Mouse (Mus musculus) heart, embryonic 11.5 days (tissue): ENCODE results near the gene Tnpo3. TPM values are rescaled to one million over a fixed set of nuclear protein-coding genes. Genes with fewer than 3 reads are reported as not detected.

ENCODE experiments used
- ATAC-seq: fragments of 200-750 bp; cut with Nextera tagmentation; replicated peaks from 2 replicates; pipeline ENCODE4 v1.8.0; 2017; ENCODE audit warnings: moderate library complexity; ENCODE audit not compliant: insufficient number of reproducible peaks, low FRiP score, low TSS enrichment
- H3K27ac ChIP-seq: fragments of 300-500 bp; sonication (generic); 2 replicates; pipeline ENCODE4 v1.5.1; 2014; ENCODE audit warnings: mild to moderate bottlenecking, low read depth, low read length
- H3K27me3 ChIP-seq: fragments of 300-500 bp; sonication (generic); 2 replicates; pipeline ENCODE4 v1.6.1; 2014; ENCODE audit warnings: mild to moderate bottlenecking, low read length, mixed read lengths; ENCODE audit not compliant: control insufficient read depth, insufficient read depth
- H3K36me3 ChIP-seq: fragments of 300-500 bp; sonication (generic); 2 replicates; pipeline ENCODE4 v1.6.1; 2014; ENCODE audit warnings: mild to moderate bottlenecking, low read length, moderate library complexity, mixed read lengths; ENCODE audit not compliant: control insufficient read depth, insufficient read depth
- H3K4me1 ChIP-seq: fragments of 300-500 bp; sonication (generic); 2 replicates; pipeline ENCODE4 v1.6.1; 2014; ENCODE audit warnings: low read length; ENCODE audit not compliant: control insufficient read depth, insufficient read depth
- H3K4me2 ChIP-seq: fragments of 300-500 bp; sonication (generic); 2 replicates; pipeline ENCODE4 v1.6.1; 2014; ENCODE audit warnings: mild to moderate bottlenecking, moderate library complexity
- H3K4me3 ChIP-seq: fragments of 300-500 bp; sonication (generic); 2 replicates; pipeline ENCODE4 v1.5.1; 2014; ENCODE audit warnings: low read depth, low read length
- H3K9ac ChIP-seq: fragments of 300-500 bp; sonication (generic); 2 replicates; pipeline ENCODE4 v1.6.1; 2014; ENCODE audit warnings: mild to moderate bottlenecking, low read depth, low read length, moderate library complexity
- H3K9me3 ChIP-seq: fragments of 300-500 bp; sonication (generic); replicated peaks from 2 replicates; pipeline ENCODE4 v1.6.1; 2016; ENCODE audit warnings: low read length; ENCODE audit not compliant: control insufficient read depth
- WGBS: fragments of 180-500 bp; shearing (Covaris S2); extraction: QIAGEN DNeasy Blood & Tissue Kit; methylation state at CpG from one replicate; pipeline ENCODE4 v1.1.7; 2014; ENCODE audit not compliant: insufficient replicate concordance; 5-methylcytosine and 5-hydroxymethylcytosine counted together
- polyA plus RNA-seq: library from polyadenylated mRNA; unstranded; fragments of >200 nt; fragmentation: Nextera tagmentation; extraction: Ambion mirVana; gene quantifications from 2 replicates; pipeline ENCODE4 v1.2.1, GENCODE M21; 2014

The Tnpo3 gene
- polyA plus RNA-seq, result 64.5 and 83.9 TPM in 2 replicates

- Histone ChIP-seq H3K27me3 (no peaks in the 10 kb centered on the region), H3K27ac (peak within 1 kb of the TSS; percentile 84), H3K4me1 (peaks cover 8% of the 10 kb centered on the region; the same call in 1 of the 2 replicates), H3K4me3 (peak within 1 kb of the TSS; percentile 95), H3K9me3 (no peaks in the 10 kb centered on the region), H3K9ac (peak within 1 kb of the TSS; percentile 96), H3K4me2 (peak within 1 kb of the TSS; percentile 87), H3K36me3 (no peaks in the 10 kb centered on the region)
- peak; percentile 93 for ATAC-seq
- WGBS, result under 1% methylated on average over 67 of the region's 67 CpGs
These were observed at the start of gene Tnpo3 for GRCm38 (mm10) chr6:29609111-29610019. Gene Tnpo3 (minus strand): TSS chr6:29609887.

DNA sequence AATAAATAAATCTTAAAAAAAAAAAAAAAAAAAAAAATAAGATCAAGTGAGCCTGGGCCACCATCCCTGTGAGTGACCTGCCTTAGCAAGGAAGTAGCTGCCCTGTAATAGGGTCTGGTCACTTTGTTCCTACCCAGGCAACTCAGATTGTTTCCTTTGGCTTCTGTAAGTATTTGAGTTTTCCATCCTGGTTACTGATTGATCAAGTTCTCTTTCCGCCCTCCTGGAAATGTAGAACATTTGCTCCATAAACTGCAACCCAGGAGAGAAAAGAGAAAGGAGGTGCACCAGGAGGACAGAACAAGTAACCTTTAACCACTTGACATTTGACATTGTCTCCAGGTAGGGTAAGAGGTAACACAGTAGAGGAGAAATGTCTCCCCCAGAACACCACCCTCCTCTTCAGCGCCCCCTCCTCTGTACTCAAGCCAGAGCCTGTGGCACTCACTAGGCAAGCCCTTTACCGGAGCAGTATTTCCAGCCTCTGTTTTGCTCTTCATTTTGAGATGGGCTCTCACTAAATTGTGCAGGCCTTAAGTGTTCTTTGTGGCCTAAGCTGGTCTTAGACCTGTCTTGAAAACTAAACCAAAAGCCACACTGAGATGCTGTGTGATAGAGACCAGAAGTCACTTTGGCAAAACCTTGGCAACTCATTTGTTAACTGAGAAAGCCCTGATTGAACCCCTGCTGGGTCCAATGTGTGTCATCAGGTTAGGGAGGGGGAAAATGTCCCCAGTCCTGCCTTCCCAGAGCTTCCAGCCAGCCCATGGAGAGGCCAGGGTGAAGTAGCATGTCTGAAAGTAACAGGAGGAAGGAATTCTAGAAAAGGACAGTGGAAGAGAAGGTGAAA is 49.2 kb upstream of the Tnpo3 start:
- Histone ChIP-seq H3K27me3 (no peaks in the 10 kb centered on the region), H3K27ac (no peak overlapping the region), H3K9ac (no peak overlapping the region), H3K4me1 (no peaks in the 10 kb centered on the region), H3K4me3 (no peak overlapping the region), H3K36me3 (no peaks in the 10 kb centered on the region), H3K9me3 (no peaks in the 10 kb centered on the region), H3K4me2 (no peak overlapping the region)
- ATAC-seq, result no peak
- WGBS, result 81% methylated on average over 3 of the region's 3 CpGs

- Histone ChIP-seq H3K4me2 (no peak overlapping the region), H3K36me3 (no peaks in the 10 kb centered on the region), H3K27me3 (no peaks in the 10 kb centered on the region), H3K4me1 (no peaks in the 10 kb centered on the region), H3K27ac (no peak overlapping the region), H3K9me3 (no peaks in the 10 kb centered on the region), H3K4me3 (no peak overlapping the region), H3K9ac (no peak overlapping the region)
- ATAC-seq, result no peak
These were observed 43.6 kb upstream of the Tnpo3 start for GRCm38 (mm10) chr6:29653271-29653670.

GRCm38 (mm10) chr6:29650170-29650549 is 40.5 kb upstream of the Tnpo3 start:
- H3K9me3 ChIP-seq, result no peaks in the 10 kb centered on the region
- no peak overlapping the region for H3K4me3 ChIP-seq
- H3K4me2 ChIP-seq, result no peak overlapping the region
- 70% methylated on average over 10 of the region's 10 CpGs for WGBS
- no peaks in the 10 kb centered on the region for H3K4me1 ChIP-seq
- H3K27me3 ChIP-seq, result no peaks in the 10 kb centered on the region
- ATAC-seq, result no peak
- no peak overlapping the region for H3K27ac ChIP-seq
- no peaks in the 10 kb centered on the region for H3K36me3 ChIP-seq
- H3K9ac ChIP-seq, result no peak overlapping the region

- no peak overlapping the region for H3K9ac ChIP-seq
- no peak for ATAC-seq
- 31% methylated on average over 14 of the region's 14 CpGs for WGBS
These were observed 39.9 kb upstream of the Tnpo3 start for GRCm38 (mm10) chr6:29649494-29650169.

GRCm38 (mm10) chr6:29641816-29642215 is 32.1 kb upstream of the Tnpo3 start:
- 78% methylated on average over 4 of the region's 4 CpGs for WGBS
- H3K9ac ChIP-seq, result no peak overlapping the region
- no peak overlapping the region for H3K4me2 ChIP-seq
- no peak for ATAC-seq
- H3K27ac ChIP-seq, result no peak overlapping the region
- no peaks in the 10 kb centered on the region for H3K4me1 ChIP-seq
- H3K36me3 ChIP-seq, result no peaks in the 10 kb centered on the region
- H3K4me3 ChIP-seq, result no peak overlapping the region
- 0 out of 2 replicates have a peak, but pooled peaks cover 3% of the 10 kb centered on the region for H3K9me3 ChIP-seq
- no peaks in the 10 kb centered on the region; the same call in 1 of the 2 replicates for H3K27me3 ChIP-seq

More at GRCm38 (mm10) chr6:29649494-29650169, 39.9 kb upstream of the Tnpo3 start:
- H3K4me3 ChIP-seq, result no peak overlapping the region
- H3K36me3 ChIP-seq, result no peaks in the 10 kb centered on the region
- H3K9me3 ChIP-seq, result no peaks in the 10 kb centered on the region
- H3K4me2 ChIP-seq, result no peak overlapping the region
- H3K27me3 ChIP-seq, result no peaks in the 10 kb centered on the region
- no peaks in the 10 kb centered on the region for H3K4me1 ChIP-seq
- H3K27ac ChIP-seq, result no peak overlapping the region

GRCm38 (mm10) chr6:29639580-29640419 is 30.1 kb upstream of the Tnpo3 start:
- no peak overlapping the region for H3K9ac ChIP-seq
- H3K4me1 ChIP-seq, result no peaks in the 10 kb centered on the region
- 40% methylated on average over 7 of the region's 7 CpGs for WGBS
- no peak overlapping the region for H3K4me3 ChIP-seq
- no peaks in the 10 kb centered on the region; the same call in 1 of the 2 replicates for H3K27me3 ChIP-seq
- H3K27ac ChIP-seq, result no peak overlapping the region
- ATAC-seq, result no peak
- no peaks in the 10 kb centered on the region for H3K36me3 ChIP-seq
- H3K9me3 ChIP-seq, result 0 out of 2 replicates have a peak, but pooled peaks cover 3% of the 10 kb centered on the region
- no peak overlapping the region for H3K4me2 ChIP-seq
